Mouse (Mus musculus): ENCODE results near the gene Tln2. TPM values are rescaled to one million over a fixed set of nuclear protein-coding genes. Genes with fewer than 3 reads are reported as not detected.

Tln2 gene
- total RNA-seq, 2 experiments from 2014 or later, result 25.2 to 25.4 TPM

DNA sequence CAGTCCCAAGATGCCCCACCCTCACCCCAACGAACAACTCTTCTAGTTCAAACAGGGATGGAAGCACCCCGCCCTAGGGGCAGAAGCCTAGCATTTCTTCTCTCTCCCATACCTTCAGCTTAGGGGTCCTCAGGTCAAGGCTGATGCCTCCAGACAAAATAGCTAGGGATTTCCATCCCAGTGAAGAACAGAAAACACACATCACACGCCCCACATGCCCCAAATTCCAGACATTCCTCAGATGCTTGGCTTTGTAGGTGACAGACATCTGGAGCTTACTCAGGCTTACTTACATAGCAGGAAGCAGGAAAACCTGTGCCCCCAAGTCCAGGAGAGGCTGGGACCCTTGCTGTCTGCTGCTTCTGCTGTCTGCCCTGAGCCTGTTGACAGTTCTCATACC lies 351.1 kb downstream of the Tln2 start:
- DNase-seq, result no peak

DNA sequence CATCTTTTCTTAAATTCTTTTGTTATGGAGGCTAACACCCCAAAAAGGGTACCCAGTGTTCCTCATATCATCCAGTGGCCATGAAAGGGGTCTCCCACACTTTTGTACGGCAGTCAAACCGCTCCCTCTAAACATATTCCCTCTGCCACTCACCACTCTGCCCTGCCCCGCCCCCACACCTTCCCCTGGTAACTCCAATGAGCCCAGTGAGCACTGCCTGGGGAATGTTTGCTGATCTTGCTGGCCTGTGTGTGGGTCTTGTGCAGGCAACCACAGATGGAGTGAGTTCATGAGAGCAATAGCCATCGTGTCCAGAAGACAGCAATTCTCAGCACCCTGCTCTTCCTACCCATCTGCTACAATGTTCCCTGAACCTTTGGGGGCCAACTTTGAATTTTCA lies 354.3 kb downstream of the Tln2 start:
- no peak for DNase-seq

DNA sequence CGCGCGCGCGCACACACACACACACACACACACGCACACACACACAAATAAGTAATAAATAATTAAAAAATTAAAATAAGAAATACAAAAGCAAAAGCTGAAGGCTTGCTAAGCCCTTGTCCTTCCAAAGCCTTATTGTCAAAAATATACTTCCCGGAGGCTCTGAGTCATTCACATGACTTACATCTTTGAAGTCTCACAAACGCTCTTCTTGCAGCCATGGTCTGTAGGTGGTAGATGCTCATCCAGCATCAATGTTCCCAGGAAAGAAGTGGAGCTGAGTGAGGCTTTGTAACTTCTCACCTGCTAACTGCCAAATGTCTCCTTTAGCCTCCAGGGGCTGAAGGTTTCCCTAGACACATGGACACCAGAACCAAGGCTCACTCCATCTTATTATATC lies 362.9 kb downstream of the Tln2 start:
- DNase-seq, result no peak

DNA sequence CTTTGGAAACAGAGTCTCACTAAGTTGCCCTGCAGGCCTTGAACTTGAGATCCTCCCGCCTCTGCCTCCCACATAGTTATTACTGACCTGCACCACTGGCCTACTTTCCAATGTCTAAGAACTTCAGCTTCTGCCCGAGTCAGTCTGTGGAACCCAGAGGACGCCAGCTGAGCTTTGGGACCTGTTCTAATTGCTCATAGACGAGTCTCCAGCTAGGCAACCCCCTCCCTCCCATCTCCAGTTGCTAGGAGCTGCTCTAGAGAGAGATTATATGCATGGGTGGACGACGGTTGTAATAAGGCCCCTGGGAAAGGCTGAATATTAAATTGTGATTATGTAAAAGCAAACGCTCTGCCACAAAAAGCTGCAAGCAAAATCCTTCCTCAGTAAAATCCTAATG lies 364.2 kb downstream of the Tln2 start:
- no peak for DNase-seq

DNA sequence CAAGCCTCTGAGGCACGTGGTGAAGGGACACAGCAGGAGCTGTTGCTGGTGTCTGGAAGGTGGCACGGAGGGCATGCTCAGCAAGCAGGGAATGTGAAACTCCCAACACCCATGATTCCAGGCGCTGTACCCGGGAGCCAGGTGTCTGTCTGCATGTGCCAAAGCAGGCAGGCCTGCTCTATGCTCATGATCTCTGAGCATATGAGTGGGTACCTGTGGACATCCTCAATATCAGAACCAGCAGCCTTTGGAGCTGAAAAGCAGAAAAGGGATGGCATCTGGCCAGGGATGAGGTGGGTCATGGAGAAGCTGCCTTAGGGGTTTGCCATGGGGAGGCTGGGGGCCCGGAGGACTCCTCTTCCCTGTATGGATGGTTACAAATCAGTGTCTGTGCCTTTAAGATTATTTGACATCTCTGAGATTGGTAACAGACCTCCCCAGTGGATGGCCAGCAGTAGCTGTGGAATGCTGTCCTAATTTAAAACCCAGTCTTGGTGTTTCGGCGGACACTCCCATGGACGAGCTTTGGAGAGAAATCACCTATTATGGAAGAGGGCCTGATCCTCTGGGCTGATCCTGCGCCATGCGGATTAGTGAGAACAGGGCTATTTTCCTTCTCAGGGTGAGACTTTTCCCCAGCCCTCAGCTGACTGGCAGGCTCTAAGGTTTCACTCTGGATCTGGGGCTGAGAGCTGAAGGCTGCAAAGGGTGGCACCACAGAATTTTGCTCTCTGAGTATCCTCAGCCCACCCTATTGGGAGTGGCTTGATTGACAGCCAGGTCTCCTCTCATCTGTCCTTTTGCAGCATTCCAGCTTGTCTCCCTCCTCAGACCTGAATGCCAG lies 367.8 kb downstream of the Tln2 start:
- no peak for DNase-seq

DNA sequence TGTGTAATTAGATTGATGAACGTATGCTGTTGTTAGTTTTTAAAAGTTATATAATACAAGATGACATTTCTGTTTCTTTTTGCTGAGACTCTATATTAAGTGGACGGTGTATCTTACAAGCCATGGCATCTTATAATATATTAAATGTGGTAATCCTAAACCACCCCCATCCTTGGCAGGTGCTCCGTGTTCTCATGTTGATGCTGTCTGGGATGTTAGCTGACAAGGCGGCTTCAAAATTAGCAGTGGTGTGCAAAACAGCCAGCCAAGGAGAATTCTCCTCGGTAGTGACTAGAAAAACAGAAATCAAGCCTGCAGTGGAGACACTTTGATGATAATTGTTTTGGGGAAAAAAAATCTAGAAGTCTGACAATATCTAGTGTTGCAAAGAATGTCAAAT lies 371.8 kb downstream of the Tln2 start:
- DNase-seq, result no peak

DNA sequence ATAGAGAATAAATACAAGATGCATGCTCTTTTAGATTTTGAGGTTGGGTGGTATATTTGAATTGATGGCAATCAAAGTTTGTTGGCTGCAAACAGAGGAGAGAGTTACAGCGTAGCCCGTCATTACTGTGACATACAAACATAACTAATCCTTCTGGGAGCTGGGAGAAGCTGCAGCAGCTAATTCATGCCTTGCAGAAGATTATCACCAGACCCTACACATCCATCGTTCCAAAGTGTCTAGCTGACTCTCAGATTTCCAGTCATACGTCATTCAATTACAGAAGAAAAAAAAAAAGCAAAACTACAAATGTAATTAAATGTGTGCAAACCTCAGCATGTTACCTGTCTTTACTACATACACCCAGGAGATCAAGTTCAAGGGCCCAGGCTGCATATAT lies 372.3 kb downstream of the Tln2 start:
- no peak for DNase-seq

DNA sequence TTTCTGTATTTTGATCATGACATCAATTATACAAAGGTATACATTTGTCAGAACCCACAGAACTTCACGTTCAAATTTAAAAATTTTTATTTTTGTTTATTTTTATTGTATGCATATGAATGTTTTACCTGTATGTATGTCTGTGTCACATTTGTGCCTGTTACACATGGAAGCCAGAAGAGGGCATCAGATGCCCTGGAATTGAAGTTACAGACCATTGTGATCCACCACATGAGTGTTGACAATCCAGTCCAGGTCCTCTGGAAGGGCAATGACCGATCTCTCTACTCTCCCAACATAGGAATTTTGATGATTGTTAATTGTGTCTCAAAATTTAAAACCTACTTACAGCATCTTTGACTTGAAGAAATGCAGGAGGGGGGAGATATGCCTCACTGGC lies 374.9 kb downstream of the Tln2 start:
- DNase-seq, result no peak

DNA sequence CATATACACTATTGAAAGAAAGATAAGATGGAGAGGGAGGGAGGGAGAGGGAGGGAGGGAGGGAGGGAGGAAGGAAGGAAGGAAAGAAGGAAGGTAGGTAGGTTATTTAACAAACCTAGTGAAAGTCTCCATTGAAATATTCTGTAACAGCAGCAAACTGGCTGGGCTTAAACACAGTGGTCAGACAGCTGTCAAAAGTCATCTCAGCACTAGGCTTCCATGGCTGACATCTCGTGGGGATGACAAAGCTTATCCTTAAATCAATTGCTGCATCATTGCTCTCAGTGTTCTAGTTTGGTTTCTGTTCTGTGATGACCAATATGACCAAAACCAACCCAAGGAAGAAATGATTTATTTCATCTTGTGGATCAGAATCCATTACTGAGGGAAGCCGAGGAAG lies 376.0 kb downstream of the Tln2 start:
- no peak for DNase-seq

DNA sequence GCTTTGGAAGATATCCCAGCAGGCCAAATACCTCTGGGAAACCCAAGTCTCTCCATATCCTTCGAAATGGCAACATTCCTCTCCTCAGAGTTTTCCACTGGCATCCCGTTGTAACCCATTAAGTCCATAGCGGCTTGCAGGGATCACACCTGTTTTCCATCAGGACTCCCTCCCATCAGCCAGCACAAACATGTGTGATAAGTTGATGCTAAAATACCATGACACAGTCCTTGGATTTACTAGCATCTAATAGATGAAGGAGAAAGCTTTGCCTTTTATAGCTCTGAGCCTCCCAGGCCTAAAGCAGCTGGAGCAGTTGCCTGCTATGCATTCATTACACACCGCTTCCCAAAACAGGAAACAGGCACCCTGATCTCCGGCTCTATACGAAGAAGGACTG lies 377.5 kb downstream of the Tln2 start:
- DNase-seq, result no peak

DNA sequence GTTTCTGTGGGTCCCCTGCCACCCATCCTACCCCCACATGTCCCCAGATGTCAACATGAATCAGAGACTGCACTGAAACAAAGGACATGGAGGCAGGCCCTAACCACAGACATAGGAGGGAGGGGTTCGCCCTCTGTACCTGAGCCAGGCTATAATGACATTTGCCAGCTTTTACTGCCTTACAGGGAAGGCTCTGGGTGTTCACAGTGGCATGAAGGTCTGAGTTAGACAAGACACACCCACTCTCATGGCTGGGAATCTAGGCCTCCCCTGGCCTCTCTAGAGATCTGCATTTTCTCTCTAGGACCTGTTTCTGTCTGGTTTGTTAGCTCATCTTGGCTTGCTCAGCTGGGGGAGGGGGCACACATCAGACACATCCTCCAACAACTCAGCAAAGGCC lies 380.8 kb downstream of the Tln2 start:
- no peak for DNase-seq

DNA sequence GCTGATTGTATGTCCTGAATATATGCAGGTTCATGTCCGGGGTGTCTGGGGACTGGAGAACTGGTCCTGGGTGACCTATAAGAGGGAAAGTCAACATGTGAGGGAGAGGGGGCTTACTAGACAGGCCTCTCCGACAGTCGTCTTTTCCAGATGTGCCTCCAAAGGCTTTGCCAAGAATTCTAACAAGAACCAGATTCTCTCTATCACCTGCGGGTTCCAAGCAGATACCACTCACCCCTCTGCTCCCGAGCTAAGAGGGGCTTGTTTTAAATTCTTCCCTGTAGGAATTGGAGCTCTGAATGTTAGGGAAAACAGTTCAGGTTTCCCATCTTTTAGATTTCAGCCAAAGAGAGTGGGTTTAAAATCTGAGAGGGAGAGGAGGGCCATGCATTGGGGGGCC lies 381.3 kb downstream of the Tln2 start:
- no peak for DNase-seq

DNA sequence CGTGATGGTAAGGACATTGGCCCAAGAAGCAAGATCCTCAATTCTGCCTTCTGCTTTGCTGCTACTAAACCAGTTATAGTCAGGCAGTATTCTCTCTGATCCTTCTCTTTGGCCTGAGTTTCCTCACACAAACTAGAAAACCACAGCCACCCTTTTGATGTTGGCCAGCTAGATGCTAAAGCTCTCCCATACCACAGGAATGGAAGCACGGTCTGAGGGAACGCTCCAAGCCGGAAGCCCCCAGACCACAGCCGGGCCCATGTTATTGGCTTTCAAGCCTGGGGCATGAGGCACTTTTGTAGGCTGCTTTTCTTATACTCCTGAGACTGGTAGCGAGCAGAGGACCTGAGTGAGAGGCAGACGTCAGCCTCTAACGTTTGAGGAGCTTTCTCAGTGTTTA lies 383.4 kb downstream of the Tln2 start:
- DNase-seq, result no peak

DNA sequence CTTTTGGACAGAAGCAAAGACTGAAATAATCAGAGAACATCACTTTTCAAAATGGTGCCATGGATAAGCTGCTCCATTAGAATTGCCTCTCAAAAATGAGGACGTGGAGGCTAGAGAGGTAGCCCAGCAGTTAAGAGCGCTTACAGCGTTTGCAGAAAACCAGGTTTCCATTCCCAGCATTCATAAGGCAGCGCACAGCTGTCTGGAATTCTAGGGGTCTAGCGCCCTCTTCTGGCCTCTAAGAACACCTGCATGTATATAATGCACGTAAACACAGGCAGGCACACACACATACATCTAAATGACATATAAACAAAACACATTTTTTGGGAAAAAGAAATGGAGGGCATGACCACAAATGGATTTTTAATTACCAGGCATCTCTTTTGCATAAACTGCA lies 385.7 kb downstream of the Tln2 start:
- DNase-seq, result no peak

DNA sequence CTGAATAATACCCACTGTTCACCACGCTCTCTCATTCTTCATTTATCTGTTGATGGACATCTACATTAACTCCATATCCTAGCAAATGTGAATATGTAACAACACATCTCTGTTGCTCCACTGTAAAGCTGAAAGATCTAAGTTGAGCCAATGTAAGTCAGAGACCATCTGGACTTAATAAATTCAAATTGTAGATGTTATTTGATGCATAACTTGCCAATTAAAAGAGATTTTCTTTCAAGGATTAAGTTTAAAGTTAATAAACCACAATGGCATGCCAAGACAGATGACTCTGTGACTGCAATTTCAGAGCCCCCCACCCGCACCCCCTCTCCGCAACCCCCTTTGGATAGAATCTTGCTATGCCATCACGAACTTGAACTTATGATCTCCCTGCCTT lies 386.3 kb downstream of the Tln2 start:
- DNase-seq, result no peak

DNA sequence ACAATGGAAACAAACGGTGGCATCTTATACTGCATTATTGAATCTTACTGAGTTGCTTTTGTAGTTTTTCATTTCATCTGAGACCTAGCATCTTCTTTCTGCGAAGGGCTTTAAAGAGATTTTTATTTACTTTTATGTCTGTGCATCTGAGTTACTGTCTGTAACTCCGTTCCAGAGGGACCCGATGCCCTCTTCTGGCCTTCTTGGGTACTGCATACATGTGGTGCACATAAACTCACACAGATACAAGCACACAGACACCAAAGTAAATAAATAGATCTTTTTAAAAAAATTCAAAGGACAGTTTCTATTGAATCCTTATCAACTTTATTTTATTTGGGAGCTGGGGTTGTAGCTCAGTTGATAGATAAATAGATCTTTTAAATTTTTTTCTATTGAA lies 388.1 kb downstream of the Tln2 start:
- DNase-seq, result no peak

DNA sequence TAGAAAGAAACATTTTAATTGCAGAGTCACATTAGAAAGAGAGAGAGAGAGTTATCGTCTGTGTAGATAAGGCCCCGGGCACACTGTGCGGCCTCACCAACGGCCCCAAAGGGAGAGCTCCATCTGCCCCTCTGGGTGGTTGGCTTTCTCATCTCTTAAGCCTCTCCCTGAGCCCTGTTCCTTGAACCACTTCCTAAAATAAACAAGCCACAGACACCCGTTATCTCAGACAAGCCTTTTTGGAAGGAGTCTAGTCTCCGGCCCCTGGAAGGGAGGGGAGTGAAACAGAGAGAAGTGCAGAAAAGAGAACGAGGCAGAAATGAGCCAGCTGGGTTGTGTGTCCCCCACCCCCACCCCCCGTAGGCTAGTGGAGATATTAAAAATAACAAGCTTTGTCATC lies 388.7 kb downstream of the Tln2 start:
- no peak for DNase-seq

DNA sequence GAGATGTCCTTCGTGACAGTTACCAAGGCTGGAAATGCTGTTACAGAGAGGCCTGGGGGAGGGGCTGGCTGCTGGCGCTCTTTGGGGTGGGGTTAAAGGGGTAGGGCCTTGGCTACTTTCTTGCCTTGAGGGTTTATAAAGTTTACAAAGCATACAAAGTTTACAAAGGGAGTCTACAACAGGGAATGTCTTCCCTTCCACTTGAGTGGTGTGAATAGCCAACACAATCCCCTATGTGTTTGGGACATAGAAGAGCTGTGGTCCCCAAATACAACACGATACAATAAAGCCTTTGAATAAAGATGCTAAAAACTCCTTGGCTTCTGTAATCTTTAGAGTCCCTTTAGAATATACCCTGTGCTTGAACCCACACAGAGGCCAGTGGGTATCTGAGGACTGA lies 389.5 kb downstream of the Tln2 start:
- DNase-seq, result no peak

Small RNA genes within 50 kb of the gene (microRNA-seq; reads per million reads assigned to microRNA genes)
- 47.0 reads per million, percentile 44 among the genes with 10 or more reads in this experiment for gene Mir190a

Other genes starting within 250 kb of the Tln2 start
- gene C2cd4b, start 199.7 kb upstream of the Tln2 start, total RNA-seq (2021), result 1 to 10 TPM; 1.1 to 2.0 TPM

Data from adrenal gland, postnatal 36 days (tissue).